Mouse (Mus musculus): ENCODE results near the gene Mks1.
"Not testable (repeated sequence)": the region's sequence is repeated elsewhere in the genome, so short reads cannot be mapped to it uniquely, and the experiment has no call there.

The Mks1 gene

DNA sequence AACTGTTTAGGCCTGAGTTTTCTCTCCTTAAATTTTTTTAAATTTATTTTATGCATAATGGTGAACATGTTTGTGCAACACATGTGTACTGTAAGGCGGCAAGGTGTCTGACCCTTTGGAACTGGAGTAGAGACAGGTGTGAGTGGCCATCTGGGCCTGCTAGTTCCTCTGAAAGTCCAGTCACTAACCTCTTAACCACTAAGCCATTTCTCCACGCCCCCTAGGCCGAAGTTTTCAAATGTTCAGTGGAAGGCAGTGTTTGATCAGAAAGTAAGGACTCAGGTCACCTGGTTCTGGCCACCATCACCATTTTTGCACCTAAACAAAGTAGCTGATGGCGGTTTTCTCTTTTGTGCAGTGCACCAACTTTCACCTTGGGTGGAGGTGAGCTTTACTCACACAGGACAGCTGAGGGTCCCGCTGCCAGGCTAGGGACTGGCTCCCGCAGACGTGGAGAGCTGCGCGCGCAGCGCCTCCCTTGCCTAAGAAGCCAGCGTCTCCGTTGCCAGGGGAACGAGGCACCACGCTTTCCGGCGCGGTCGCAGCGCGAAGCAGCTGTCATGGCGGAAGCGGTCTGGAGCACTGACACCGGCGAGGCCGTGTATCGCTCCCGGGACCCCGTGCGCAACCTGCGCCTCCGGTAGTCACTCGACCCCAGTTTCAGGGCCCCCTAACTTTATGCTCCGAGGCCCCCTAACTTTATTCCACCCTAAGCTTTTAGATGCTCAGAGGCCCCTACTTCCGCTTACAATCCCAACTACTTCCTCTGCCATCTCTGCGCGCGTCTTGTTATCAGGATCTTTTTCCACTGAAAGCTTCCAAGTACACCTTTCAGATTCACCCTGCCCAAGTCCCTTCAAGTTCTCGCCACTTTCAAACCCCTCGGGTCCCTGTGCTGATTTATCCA lies at the start of gene Mks1:
TSS of gene Mks1 (plus strand) at position 526 of the 907 bp plus-strand sequence.
- peak; percentile 82 to 89 for DNase-seq (ENCODE audit: low spot score in 2 of 2)

DNA sequence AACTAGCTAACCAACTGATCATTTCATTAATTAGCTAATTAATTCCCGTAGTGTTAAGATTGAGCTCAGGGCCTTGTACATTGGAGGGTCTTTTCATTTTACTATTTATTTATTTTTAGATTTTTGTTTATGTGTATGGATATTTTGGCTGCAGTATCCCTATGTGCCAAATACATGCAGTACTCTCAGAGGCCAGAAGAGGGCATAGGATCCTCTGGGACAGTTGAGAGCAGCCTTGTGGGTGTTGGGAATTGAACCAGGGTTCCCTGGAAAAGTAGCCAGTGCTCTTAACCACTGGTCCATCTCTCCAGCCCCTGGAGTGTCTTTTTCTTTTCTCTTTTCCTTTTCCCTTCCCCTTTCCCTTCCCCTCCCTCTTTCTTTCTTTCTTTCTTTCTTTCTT lies 47.6 kb upstream of the Mks1 start:
- no peak for DNase-seq (ENCODE audit: low spot score in 2 of 2)

DNA sequence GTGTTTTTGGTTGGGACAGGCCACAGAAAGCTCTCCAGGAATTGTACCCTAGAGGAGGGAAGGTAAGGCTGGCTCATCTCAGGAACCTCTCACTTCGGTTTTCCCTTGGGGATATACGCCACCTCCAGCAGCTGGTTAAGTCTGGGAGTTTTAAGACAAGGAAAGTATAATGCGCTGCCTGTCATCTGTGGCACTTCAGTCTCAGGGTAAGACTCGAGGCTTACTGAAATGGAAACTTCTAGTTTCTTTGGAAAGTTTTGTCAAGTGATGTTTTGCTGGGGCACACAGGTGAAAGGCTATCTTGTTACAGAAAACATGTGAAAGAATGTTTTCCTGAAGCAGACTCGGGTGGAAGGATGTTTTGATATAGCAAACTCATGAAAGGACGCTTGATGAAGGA lies 45.6 kb upstream of the Mks1 start:
- DNase-seq (ENCODE audit: low spot score in 2 of 2) = no peak

DNA sequence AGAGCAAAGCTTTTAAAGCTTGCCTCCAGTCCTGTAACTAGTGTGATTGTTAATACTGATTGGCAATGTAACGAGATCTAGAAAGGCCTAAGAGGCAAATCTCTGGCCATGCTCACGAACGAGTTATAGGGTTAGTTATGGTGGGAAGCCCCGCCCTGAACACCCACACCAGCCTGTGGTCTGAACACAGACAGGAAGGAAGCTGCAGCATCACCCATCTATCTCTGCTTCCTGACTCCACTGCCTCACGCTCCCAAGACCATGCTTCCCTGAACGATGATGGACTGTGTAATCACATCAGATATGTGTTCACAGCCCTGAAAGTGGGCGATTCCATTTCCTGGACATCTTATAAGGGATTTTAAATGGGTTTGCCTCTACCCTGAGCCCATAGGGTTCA lies 44.8 kb upstream of the Mks1 start:
- no peak for DNase-seq (ENCODE audit: low spot score in 2 of 2)

DNA sequence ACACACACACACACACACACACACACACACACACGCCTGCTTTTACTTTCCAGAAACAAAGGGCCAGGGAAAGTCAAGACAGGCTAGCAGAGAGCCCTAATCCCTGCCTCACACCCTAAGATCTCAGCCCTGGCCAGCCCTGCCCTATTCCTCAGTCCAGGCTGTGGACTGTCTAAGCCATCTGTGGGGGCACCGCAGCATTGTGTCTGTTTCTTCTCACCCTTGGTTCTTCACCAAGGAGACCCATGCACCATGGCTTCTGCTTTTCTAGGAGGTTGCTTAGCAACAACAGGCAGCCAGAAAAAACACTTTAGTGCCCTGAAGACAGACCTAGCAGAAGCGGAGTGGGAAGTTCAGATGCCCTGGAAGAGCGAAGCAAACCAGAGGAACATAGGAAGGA lies 41.6 kb upstream of the Mks1 start:
- DNase-seq (ENCODE audit: low spot score in 2 of 2) = no peak

DNA sequence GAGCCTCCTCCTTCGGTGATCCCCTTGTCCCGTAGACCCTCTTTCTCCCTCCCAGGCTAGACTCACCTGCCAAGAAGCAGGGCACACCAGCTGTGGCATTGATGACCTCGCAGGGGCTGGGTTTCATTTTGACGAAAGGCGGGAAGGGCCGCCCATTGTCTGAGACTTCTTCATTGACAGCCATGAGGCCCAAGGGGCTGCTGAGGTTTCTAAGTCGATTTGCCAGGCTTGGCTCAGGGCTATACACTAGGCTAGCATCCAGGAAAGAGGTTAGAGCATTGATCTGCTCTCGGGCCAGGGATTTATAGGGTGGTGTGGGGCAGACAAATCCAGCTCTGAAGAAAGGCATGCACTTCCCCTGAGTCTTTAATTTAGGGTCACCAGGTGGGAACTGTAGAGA lies 38.2 kb upstream of the Mks1 start:
- no peak for DNase-seq (ENCODE audit: low spot score in 2 of 2)

DNA sequence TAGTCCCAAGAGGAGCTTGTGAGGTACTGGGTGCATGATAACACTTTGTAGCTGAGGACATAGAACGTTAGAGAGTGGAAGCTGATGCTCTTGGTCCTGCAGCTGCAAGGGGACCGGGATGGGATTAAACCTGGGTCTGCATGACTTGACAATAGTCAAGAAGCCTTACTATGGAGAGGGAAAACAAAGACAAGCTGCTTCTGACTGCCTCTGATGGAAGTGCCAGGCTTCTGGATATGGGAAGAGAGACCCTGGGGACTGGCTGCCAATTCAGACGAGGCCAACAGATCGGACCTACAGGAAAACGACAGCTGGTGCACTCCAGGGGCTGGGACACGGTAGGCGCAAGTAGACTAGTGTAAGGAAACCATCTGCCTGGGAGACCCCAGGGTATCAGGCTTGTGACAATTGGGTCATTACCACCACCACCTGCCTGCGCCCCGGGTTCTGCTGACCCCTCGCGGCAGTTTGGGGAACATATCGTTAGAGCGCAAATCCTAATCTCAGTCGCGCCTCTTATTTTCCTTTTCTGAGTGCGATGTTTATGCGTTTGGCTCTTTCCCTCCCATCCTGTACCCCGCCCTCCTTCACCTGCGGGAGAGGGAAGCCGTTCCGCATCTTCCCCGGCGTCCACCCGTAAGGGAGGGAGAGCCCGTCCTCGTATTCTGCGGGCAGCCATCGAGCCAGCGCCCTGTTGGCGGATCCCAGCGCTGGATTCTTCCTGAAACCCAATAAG lies 36.1 kb upstream of the Mks1 start:
- DNase-seq (ENCODE audit: low spot score in 2 of 2) = peak; percentile 14 to 19

DNA sequence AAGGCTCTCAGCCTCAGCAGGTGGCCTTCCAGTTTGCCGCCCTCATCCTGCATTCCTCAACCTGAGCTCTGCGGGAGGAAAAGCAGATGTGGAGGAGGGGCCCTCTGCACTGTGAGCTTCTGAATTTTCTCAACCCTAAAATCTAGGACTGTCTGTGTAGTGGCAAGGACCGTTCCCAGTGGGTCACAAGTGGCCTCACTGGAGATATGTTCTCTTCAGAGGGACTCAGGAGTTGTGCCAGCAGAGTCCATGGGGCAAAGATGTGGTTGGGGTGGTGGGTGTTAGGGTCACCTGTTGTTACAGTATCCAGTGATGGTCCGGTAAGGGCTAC lies 35.6 kb upstream of the Mks1 start:
- no peak for DNase-seq (ENCODE audit: low spot score in 2 of 2)

DNA sequence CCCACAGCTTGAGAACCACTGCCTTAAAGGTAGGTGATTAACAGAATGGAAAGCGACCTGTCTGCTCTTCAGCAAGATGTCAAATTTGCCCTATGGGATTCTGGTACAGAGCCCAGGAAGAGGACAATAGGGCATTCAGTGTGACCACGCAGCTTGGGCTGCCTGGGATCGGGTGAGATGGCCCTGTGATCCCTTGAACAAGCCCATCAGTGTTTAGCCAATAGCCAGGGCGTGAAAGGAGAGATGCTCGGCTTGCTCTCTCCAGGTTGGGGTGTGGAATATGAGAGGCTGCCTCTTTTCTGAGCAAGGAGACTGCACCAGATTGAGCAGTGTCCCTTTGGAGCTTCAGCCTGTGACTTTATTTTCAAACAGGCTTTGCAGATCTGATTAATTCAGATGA lies 31.5 kb upstream of the Mks1 start:
- DNase-seq (ENCODE audit: low spot score in 2 of 2) = no peak

DNA sequence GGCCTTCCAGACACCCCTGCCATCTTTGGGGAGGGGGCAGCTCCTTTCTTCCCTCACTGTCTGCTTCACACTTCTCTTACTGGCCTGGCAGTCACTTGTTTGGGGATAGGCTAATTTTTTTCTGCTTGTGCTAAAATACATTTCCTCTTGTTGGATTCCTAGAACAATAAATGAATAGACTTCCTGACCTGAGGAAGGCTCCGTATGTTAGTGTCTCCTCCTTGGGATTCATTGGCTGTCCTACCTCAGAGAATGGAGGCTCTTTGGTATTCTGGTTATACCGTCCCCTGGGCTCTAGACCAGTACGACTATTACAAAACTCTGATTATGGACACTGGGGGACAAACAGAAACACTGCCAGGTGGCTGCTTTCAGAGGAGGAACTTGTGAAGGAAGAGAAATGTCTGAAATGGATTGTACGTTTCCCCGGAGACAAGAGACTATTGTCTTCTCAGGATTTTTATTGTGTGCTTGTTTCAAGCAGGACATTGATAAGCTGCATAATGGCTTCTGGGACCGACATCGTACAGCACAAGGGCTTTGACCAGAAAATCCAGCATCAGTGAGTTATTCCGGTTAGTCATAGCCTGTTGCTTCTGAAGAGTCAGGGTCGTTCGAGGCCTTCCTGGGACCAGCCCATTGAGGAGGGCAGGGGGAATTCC lies 24.6 kb upstream of the Mks1 start, which contains the start of gene Lpo:
TSS of gene Lpo (minus strand) at position 51 of the 662 bp plus-strand sequence.
- no peak for DNase-seq (ENCODE audit: low spot score in 2 of 2)

DNA sequence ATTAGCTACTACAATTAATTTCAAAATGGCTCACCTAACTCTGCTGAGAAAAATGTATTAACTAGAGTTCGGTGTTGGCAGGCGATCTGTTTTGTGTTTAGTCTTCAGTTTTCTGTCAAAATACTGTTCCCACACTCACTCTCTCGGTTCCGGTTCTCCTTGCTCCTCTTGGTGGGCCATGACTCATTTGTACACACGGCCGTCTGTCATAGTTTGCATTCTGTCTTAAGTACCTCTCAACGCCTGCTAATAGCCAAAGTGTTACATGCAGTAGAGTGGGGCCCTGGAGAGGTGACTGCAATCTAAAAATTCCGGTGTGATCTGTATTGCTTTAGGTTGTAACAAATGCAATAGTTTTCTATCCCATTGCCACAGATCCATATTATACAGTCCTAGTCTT lies 12.3 kb upstream of the Mks1 start:
- DNase-seq (ENCODE audit: low spot score in 2 of 2) = no peak

DNA sequence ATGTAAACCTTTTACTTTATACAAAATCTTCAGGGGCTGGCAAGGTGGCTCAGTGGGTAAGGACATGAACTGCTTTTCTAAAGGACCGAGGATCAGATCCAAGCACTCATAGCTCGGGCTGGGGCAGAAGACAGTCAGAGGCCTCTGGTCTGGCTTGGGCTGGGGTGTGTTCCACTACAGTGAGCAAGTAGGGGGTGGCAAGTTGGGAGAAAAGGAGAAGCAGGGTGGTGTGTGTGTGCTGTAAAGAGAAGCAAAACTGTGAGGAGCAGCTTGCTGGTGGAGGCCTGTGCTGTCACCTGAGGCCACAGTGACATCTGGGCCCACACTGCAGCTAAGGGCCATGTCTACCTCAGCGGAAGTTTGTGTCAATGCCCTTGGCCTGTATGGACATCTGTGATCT lies 11.6 kb upstream of the Mks1 start:
- DNase-seq (ENCODE audit: low spot score in 2 of 2) = no peak

DNA sequence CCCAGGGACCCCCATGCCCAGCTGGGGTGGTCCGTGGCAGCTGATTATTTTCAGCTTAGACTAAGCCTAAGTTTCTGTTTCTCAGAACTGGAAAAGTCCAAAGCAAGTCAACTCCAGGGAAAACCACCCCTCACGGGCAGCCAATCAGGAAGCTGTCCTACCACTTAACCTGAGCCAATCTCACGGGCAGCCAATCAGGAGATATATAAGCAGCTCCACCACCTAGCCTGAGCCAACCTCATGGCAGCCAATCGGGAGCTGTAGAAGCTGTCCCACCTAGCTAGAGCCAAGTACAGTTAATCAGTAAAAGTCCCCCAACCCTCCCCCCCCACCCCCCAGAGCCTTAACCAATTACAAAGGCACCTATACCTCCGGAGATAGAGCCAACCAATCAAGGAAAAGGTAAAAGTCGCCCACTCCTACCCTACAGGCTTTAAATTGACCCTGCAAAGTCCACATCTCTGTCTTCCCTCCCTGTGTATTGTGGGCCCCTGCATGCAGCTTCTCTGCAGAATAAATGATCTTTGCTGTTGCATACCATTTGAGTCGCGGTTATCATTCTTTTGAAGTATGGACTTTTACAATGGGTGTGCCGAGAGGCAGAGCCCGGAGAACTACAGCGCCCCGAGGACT lies 5.9 kb upstream of the Mks1 start:
- no peak for DNase-seq (ENCODE audit: low spot score in 2 of 2)

DNA sequence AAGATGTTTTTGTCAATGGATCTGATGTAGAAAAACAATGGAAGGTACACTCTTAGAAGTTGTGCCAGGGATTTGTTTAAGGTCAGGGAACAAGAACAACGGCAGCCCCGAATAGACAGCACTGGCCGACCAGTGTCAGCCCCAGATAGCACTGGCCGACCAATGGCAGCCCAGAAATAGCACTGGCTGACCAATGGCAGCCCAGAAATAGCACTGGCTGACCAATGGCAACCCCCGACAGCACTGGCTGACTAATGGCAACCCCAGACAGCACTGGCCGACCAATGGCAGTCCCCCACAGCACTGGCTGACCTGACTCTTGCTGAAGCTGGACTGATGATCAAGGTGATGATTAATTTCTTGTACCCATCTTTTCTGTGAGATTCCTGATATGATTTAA lies 5.1 kb upstream of the Mks1 start:
- DNase-seq (ENCODE audit: low spot score in 2 of 2) = no peak

DNA sequence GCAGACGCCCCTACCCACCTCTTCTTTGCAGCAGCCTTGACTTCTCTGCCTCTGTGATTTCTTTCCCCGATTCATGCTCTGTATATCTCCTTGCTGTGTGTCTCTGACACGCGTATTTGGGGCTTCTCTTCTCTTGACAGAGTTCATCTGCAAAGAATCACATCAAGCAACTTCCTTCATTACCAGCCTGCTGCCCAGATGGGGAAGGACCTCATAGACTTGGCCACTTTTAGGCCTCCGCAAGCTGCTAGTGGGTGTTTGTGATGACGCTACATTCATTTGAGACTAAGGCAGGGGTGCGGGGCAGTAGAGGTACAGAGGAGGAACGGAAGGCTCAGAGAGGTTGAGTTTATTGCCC lies 561 bp downstream of the Mks1 start:
- DNase-seq (ENCODE audit: low spot score in 2 of 2) = peak in 1 of 2 experiments; percentile 1

DNA sequence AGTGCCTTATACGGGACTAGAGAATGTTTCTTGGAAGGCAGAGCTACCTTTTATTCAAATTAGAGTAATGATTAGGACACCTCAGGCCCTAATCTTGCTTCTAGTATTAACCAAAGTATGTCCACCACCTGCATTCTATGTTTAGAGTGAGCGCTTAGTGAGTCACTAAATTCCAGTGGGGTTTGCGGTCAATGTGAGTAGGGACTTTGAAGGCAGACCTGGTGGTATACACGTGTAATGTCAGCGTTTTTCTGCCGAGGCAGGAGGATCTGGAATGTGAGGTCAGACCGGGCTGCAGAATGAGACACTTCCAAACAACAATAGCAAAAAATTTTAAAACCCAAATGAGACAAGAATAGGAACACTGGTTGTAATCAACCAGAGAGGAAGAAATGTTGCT lies 1.5 kb downstream of the Mks1 start:
- DNase-seq (ENCODE audit: low spot score in 2 of 2) = no peak

DNA sequence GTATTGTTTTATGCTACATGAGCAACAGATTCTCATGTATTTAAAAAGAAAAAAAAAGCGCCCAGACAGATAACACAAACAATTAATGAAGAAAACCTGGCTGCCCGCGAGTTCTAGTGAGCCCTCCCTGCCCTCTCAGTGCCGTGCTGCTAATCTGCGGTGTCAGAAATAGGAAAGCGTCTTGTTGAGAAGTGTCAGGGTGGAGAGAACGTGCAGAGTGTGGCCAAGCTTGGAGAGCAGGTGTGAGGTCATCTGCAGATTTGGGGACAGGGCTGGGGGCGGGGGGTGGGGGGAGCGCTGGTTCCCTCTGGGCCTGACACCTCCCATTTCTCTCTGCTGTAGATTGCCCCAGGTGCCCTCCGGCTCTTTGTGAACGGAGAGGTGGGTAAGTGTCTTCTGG lies 6.3 kb downstream of the Mks1 start:
- no peak for DNase-seq (ENCODE audit: low spot score in 2 of 2)

DNA sequence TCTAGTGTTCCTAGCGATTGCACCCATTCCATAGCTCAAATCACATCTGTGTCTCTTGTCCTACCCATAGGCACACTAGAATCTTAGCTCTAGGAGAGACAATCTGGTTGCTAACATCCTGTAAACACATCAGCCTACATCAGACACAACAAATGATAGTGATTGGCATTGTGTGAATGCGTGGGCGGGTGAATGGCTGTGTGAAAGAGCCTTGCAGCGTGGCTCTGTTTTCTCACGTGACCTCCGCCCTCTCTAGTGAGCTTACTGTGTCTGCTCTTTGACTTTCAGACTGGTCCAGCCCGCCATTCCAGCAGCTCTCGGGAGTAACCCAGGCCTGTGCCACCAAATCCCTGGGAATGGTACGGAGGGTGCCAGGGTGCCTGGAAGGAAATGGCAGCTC lies 7.4 kb downstream of the Mks1 start:
- no peak for DNase-seq (ENCODE audit: low spot score in 2 of 2)

DNA sequence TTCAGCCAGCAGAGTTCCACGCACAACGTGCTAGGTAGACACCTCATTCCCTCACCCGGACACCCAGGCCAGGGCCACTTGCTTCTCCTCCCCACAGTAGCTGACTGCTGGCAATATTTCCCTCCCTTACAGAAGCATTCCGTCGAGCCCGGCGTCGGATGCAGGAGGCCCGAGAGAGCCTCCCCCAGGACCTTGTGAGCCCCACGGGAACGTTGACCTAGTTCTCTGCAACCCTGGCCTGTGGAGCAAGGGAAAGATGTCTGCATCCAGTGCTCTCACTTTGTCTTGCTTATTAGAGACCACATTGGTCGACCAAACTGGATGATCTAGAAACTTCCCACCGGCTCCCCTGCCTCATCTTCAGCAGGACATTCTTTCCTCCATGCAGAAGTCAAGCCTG lies 9.8 kb downstream of the Mks1 start:
- DNase-seq (ENCODE audit: low spot score in 2 of 2) = no peak

DNA sequence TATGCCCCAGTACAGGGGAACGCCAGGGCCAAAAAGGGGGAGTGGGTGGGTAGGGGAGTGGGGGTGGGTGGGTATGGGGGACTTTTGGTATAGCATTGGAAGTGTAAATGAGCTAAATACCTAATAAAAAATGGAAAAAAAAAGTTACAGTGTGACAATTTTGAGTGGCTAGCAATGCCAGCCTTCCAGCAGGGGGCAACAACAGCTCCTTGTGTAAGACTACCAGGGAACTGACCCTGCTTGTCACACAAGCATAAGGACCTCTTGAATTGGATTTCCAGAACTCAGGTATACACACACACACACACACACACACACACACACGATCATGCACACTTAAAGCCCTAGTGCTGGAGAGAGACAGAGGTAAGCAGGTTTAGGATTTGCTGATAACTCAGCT lies 13.9 kb downstream of the Mks1 start:
- not testable (repeated sequence) for DNase-seq (ENCODE audit: low spot score in 2 of 2)

DNA sequence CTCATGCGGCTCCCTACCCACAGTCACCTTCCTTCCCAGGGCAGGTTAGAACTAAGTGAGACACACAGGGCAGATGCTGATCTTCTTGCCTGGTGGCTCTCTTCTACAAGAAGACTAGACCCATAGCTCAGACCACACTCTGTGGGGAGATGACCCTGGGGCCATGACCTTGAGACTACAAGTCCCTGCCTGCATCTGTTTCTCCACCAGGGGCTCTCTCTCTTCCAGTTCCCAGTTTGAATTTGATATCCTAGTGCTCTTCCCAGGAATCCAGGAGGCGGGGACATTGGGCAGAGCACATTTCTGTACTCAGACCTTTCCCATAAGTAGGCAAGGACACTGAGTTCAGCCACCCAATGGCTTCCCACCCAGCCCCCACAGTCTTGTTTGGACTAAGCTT lies 17.1 kb downstream of the Mks1 start:
- no peak for DNase-seq (ENCODE audit: low spot score in 2 of 2)

DNA sequence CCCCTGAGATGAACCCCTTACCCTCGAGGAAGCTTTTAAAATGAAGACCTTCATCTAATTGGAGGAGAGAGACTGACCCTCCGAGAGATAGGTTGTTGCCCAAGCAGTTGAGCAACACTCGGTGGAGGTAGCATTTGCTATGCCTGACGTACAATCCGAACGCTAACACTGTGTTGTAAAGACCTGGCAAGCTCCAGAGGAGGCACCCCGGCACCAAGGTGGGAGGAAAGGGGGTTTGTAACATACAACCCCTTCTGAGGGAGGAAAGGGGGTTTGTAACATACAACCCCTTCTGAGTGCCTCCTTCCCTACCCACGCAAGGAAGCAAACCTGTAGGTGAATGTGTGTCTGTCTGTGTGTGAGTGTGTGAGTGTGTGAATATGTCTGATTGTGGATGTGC lies 18.8 kb downstream of the Mks1 start:
- no peak for DNase-seq (ENCODE audit: low spot score in 2 of 2)

Measured in urinary bladder, postnatal 36 days (tissue).